Mouse (Mus musculus) left cerebral cortex, adult 8-10 months (tissue): Measurements from ENCODE around the gene Cflar. TPM values are rescaled to one million over a fixed set of nuclear protein-coding genes. Genes with fewer than 3 reads are reported as not detected.
"Not testable (repeated sequence)": the region's sequence is repeated elsewhere in the genome, so short reads cannot be mapped to it uniquely, and the experiment has no call there.

ENCODE experiments used
- DNase-seq, 2 experiments: peaks; one replicate each; pipeline ENCODE4 v3.0.0; 2022; ENCODE audit warnings: low spot score in 2 of 2
- total RNA-seq, 4 experiments: library from RNA; stranded (reverse); gene quantifications; 2 replicates each; pipeline ENCODE4 v1.2.4; 2022

The Cflar gene
- total RNA-seq, 4 experiments from 2014 or later: 22.7 to 37.5 (median 25.6) TPM

- no peak for DNase-seq
Measured at GRCm38 (mm10) chr1:58773905-58774304, 62.6 kb downstream of the Cflar start.

GRCm38 (mm10) chr1:58775361-58775760 lies 64.1 kb downstream of the Cflar start:
- no peak for DNase-seq

- no peak for DNase-seq
Measured at GRCm38 (mm10) chr1:58777583-58777982, 66.3 kb downstream of the Cflar start.

DNA sequence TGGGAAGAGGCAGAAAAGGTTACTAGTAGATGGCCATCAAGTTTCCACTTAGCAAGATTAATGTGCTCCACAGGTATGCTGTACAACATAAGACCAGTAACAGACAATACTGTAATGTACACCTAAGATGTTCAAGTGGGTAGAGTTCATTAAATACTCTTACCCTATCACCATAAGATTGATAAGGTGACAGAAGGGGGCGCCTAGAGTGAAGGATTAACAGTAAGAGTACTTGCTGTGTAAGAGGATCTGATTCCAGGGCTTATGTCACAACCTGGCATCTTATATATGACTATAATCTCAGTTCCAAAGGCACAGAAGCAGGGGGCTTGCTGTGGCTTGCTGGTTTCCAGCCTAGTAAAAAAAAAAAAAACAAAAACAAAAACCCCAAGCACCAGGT lies 66.9 kb downstream of the Cflar start:
- no peak for DNase-seq

DNA sequence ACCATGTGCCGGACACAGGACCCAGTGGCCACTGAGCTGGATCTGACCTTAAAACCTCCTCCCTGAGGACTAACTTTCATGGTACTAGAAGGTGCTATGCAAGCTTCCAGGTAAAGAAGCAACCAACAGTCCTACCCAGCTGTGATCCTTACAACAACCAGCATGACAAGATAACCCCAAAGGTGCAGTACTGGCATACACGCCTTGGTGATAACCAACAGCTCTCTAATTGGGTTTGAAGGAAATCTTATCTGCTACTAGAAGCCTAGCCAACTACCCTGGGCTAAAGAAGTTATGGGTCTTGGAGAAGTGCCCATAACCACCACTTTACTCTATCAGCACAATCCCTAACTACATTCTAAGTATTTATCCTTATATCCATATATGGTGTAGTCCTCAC lies 75.0 kb downstream of the Cflar start:
- DNase-seq: no peak

DNA sequence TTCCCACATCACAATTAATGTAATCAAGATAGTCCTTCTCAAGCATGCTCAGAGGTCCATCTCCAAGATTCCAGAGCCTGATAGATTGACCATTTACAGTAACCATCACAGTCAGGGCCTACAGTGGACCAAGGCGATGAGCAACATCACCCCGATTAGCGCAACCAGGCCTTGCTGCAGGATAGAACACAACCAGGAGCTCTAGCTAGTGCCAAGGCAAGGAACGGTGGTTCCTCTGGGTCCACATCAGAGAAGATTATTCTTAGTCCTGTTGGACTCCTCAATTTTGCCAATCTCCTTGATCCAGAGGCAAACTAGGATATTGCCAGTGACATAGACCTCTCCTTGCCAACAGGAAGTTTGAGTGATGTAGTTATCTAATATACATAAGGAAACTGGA lies 77.1 kb downstream of the Cflar start:
- no peak for DNase-seq

DNA sequence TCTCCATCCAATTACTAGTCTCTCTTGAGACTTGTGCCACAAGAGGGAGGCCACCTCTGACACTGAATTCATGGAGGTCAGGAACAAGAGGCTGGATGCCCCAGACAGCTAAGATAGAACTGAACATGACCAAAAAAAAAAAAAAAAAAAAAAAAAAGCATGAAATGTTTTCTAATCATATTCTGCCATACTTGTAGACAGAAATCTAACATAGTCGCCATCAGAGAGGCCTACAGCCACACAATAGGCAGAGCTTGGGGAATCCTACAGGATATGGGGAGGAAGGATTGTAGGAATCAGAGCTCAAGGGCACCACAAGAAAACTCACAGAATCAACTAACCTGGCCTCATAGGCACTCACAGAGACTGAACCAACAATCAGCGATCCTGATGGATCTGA lies 83.4 kb downstream of the Cflar start:
- no peak for DNase-seq

GRCm38 (mm10) chr1:58795291-58796058 lies 84.2 kb downstream of the Cflar start, which contains the start of gene Casp8:
TSS of gene Casp8 (plus strand) at chr1:58795374.
- DNase-seq: no peak

DNA sequence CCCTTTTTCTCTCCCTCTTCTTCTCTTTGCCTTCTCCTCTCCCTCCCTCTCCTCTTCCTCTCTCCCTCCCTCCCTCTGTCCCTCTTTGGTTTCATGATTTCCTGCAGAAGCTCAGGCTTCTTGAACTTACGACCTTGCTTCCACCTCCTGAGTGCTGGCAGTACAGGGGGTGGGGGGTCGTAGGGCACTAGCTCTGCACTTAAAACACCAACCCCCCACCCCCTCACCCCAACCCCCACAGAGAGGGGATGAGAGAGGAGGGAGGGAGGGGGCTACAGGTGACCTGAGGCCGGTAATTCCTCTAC lies 84.7 kb downstream of the Cflar start:
- no peak for DNase-seq

DNA sequence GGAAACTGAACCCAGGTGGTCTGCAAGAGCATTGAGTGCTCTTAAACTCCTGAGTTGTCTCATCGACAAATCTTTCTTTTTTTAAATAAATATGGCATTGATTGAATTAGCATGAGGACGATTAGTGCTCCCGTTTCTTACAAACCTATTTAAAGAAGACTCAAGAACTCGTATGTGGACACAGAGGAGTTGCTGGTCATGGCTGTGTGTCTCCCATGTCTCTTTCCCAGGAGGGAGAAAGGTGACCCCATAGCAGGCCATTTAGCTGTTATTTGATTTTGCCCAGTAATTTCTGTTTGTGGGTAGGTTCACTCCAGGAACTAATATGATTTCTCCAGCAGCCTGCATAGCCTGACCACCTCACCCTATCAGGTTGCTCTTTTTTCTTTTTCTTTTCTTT lies 85.5 kb downstream of the Cflar start:
- DNase-seq: no peak

GRCm38 (mm10) chr1:58797370-58797769 lies 86.1 kb downstream of the Cflar start:
- no peak for DNase-seq

DNA sequence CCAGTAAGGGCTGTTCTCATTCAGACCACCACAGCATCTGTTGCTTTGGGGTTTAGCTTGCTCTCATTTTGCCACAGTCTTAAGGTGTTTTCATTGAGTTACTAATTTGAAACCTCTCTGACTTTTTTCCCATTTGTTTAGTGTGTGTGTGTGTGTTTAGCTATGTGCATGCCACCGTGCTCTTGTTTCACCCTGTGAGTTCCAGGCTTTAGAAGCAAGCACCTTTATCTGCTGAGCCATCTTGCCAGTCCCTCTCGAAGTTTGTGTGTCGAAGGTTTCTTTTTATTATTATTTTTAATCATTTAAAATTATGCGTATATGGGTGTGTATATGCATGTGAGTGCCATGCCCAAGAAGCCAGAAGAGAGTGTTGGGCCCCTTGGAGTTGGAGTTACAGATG lies 87.6 kb downstream of the Cflar start:
- DNase-seq: no peak

DNA sequence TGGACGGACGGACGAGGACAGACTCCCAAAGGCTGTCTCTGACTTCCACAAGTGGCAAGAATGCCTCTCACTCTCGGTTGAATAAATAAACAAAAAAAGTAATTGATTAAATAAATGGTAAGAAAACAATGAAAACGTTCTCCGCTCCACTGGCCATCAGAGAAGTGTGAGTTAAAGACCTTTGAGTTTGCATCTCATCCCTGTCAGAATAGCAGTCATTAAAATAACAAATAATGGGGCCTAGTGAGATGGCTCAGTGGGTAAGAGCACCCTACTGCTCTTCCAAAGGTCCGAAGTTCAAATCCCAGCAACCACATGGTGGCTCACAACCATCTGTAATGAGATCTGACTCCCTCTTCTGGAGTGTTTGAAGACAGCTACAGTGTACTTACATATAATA lies 89.3 kb downstream of the Cflar start:
- not testable (repeated sequence) for DNase-seq

- no peak for DNase-seq
Measured at GRCm38 (mm10) chr1:58801558-58802285, 90.4 kb downstream of the Cflar start.

GRCm38 (mm10) chr1:58802322-58803273 lies 91.3 kb downstream of the Cflar start:
- DNase-seq: no peak

DNA sequence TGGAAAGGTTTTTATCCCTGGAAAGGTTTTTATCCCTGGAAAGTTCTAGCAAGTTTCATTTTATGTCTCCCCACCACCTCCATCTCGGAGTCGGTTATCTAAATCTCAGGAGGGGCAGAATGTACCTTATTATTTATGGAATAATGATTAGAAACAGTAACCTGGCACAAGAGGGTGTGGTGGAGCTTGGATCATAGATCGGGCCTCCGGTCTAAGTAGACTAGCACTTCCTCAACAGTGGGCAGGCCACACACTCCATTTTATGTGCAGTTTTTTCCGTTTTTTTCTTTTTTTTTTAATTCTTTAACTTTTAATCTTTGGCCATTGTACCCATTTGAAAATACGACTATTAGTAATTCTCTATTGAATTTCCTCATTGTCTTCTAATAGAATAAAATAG lies 92.2 kb downstream of the Cflar start:
- no peak for DNase-seq

- no peak for DNase-seq
Measured at GRCm38 (mm10) chr1:58806651-58807050, 95.3 kb downstream of the Cflar start.

Other genes starting within 250 kb of the Cflar start
- 10 to 100 TPM; 27.0 to 33.9 (median 28.5) TPM for gene Orc2, start 206.4 kb upstream of the Cflar start, total RNA-seq
- 100 to 1,000 TPM; 110 to 151 (median 133) TPM for gene Fam126b, start 125.2 kb upstream of the Cflar start, total RNA-seq
- 100 to 1,000 TPM in 2 of 4 experiments, 10 to 100 TPM in 2; 86.4 to 123 (median 101) TPM for gene Ndufb3, start 125.1 kb upstream of the Cflar start, total RNA-seq
- gene Als2cr12, start 15.5 kb upstream of the Cflar start, total RNA-seq: not detected
- gene Casp8, start 83.9 kb downstream of the Cflar start, total RNA-seq: 1 to 10 TPM; 2.0 to 4.2 (median 3.1) TPM